Mouse (Mus musculus) spleen, adult 2 months (tissue): ENCODE data around the gene Plvap. TPM values are rescaled to one million over a fixed set of nuclear protein-coding genes. Genes with fewer than 3 reads are reported as not detected.

Source experiments
- DNase-seq, 2 experiments: peaks; one replicate each; pipeline versions ENCODE4 v3.0.0 to v3.0.0-alpha.2; 2012 to 2021; ENCODE audit warnings: low spot score in 2 of 2, low read depth in 1 of 2
- H3K27ac ChIP-seq: fragments of 200-500 bp; 2 replicates; pipeline ENCODE4 v1.5.1; 2012; ENCODE audit warnings: low read length, inconsistent platforms; ENCODE audit not compliant: insufficient read depth
- H3K27me3 ChIP-seq: fragments of 200-500 bp; 2 replicates; pipeline ENCODE4 v1.6.1; 2012; ENCODE audit warnings: mild to moderate bottlenecking, moderate library complexity, low read length, inconsistent platforms; ENCODE audit not compliant: control insufficient read depth, insufficient read depth
- H3K36me3 ChIP-seq: fragments of 200-500 bp; 2 replicates; pipeline ENCODE4 v1.6.1; 2012; ENCODE audit warnings: mild to moderate bottlenecking, low read length, inconsistent platforms; ENCODE audit not compliant: control insufficient read depth, insufficient read depth
- H3K4me1 ChIP-seq: fragments of 200-500 bp; 2 replicates; pipeline ENCODE4 v1.6.1; 2011; ENCODE audit warnings: inconsistent platforms; ENCODE audit not compliant: control insufficient read depth, insufficient read depth, insufficient read length
- H3K4me3 ChIP-seq: fragments of 200-500 bp; 2 replicates; pipeline ENCODE4 v1.5.1; 2011; ENCODE audit warnings: mild to moderate bottlenecking, inconsistent platforms; ENCODE audit not compliant: insufficient read depth, insufficient read length; ENCODE audit errors: extremely low read depth
- CTCF ChIP-seq: fragments of 200-500 bp; IDR thresholded peaks from 2 replicates; pipeline ENCODE4 v1.5.1; 2011; ENCODE audit warnings: mild to moderate bottlenecking, inconsistent platforms; ENCODE audit not compliant: insufficient read depth, insufficient read length, insufficient replicate concordance; ENCODE audit errors: extremely low read depth
- POLR2A ChIP-seq: fragments of 200-500 bp; IDR thresholded peaks from 2 replicates; pipeline ENCODE4 v1.6.1; 2011; ENCODE audit warnings: low read depth, low read length, inconsistent platforms
- WGBS: fragments of 180-500 bp; shearing (Covaris S2); methylation state at CpG from one replicate; pipeline ENCODE4 v1.1.7; 2018; 5-methylcytosine and 5-hydroxymethylcytosine counted together
- polyA plus RNA-seq: library from polyadenylated mRNA; depleted of rRNA; stranded (reverse); fragments of >200 nt; gene quantifications from 2 replicates; pipeline ENCODE4 v1.2.3, GENCODE M21; 2012; rRNA removed

The Plvap gene
- polyA plus RNA-seq, 1 experiment = 383 TPM

DNA sequence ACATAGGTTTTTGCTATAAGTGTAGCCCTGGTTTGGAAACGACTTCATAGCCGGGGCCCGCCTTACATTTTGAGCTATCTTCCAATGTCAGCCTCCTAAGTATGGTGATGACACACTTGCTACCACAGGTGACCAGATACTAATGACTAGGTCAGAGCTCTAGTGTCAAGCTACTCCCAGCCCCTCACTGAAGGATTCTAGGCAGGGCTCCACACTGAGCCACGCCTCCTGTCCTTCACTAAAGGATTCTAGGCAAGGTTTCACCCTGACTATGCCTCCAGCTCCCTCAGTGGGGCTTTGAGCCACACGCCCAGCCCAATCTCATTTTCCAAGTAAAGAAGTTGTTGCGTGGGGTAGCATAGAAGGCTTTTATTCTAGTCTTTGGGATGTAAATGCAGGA lies 50.8 kb downstream of the Plvap start:
- no peak overlapping the region for H3K27ac ChIP-seq
- peaks cover 7% of the 10 kb centered on the region for H3K36me3 ChIP-seq
- WGBS = 96% methylated on average over 6 of the region's 6 CpGs
- TF ChIP-seq POLR2A (no peak), CTCF (no peak)
- DNase-seq = no peak
- no peaks in the 10 kb centered on the region for H3K27me3 ChIP-seq
- peaks cover 21% of the 10 kb centered on the region for H3K4me1 ChIP-seq
- H3K4me3 ChIP-seq = no peak overlapping the region

DNA sequence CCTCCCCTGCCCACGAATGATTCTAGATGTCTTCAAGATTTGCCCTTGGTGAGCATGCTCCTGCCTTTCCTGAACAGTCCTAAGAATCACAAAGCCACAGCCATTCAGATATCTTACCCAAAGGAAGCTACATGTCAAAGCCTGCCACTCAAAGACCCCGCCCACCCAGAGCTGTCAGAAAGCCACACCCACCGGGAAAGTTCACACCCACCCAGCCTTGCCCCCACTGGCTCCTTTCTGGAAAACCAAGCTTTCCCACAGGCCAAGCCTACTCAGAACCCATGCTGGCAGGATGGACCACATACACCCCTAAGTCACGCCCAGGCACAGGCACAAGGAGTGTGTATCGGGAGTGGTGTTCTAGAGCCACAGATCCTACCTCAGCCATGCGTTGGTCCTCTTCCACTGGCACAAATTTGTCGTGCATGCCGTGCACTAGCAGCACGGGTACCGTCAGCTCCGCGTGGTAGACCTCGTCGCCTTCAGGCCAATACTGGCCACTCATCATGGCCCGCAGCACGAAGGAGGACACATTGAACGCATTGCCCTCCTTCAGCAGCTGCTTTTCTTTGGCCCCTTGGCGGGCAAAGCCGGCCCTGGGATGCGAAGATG lies 53.8 kb downstream of the Plvap start:
- Histone ChIP-seq H3K4me3 (no peak overlapping the region), H3K27ac (no peak overlapping the region), H3K4me1 (peaks cover 10% of the 10 kb centered on the region), H3K36me3 (peaks cover 7% of the 10 kb centered on the region), H3K27me3 (no peaks in the 10 kb centered on the region)
- 91% methylated on average over 20 of the region's 20 CpGs for WGBS
- TF ChIP-seq CTCF (no peak), POLR2A (no peak)
- no peak for DNase-seq

DNA sequence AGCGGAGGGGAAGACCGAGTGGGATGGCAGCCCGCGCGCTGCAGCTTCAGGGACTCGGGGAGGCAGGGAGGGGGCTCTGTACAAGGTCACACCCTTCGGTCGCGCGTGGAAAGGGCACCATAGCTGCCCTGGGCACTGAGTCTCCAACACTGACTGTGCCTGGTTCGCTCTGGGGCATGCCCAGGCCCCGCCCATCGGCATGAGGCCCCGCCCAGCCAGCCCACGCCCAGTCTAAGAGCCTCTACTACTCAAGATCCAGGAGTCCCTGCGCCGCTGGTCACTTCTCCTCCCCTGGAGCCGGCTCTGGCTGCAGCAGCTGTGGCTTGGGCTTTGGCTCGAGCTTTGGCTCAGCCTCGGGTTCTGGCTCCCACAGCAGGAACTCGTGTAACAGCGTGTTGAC lies 54.6 kb downstream of the Plvap start:
- H3K36me3 ChIP-seq = peaks cover 7% of the 10 kb centered on the region
- no peaks in the 10 kb centered on the region for H3K27me3 ChIP-seq
- H3K4me3 ChIP-seq = no peak overlapping the region
- no peak overlapping the region for H3K27ac ChIP-seq
- TF ChIP-seq CTCF (no peak), POLR2A (no peak)
- peaks cover 6% of the 10 kb centered on the region; the same call in 1 of the 2 replicates for H3K4me1 ChIP-seq
- WGBS = 87% methylated on average over 22 of the region's 22 CpGs
- no peak for DNase-seq

DNA sequence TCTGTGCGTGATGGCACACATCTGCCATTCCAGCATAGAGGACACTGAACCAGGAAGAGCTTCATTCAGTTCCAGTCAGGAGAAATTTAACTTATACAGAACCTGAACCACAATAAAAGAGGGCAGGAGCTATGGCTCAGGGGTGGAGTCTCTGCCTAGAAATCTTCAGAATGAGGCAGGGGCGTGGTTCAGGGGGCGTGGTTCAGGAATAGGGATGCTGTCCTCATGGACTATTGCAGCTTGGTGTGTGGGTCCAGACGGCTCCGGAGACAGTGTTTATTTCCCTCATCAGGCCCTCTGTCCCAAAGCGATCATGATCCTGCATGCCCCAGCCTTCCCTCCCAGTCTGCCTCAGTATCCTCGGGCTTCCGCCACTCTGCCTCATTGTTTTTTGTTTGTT lies 56.9 kb downstream of the Plvap start:
- Histone ChIP-seq H3K4me3 (no peak overlapping the region), H3K27me3 (no peaks in the 10 kb centered on the region), H3K27ac (no peak overlapping the region), H3K36me3 (peaks cover 4% of the 10 kb centered on the region), H3K4me1 (no peaks in the 10 kb centered on the region)
- no peak for DNase-seq
- 90% methylated on average over 8 of the region's 8 CpGs for WGBS
- no peak for TF ChIP-seq CTCF
- TF ChIP-seq POLR2A = no peak

DNA sequence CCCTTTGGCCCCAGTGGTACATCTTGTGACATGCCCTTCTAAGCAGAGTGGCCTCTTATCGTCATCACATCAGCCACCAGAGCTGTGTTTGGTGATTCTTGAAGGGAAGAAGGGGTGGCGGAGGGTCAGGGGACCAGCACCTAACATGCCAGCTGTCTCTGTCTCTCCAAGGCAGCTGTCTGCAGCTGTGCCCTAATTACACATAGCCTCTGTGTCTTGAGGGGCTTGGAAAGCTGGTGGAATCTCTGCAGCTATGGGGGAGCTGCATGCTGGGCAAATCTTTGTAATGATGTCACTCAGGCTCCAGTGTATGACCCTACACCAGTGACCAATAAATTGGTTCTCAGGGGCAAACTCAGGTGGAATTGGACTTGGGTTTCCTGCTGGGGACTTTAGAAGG lies 58.9 kb downstream of the Plvap start:
- no peaks in the 10 kb centered on the region for H3K27me3 ChIP-seq
- no peak for TF ChIP-seq POLR2A
- no peak for TF ChIP-seq CTCF
- H3K27ac ChIP-seq = no peak overlapping the region
- H3K36me3 ChIP-seq = peaks cover 2% of the 10 kb centered on the region
- 77% methylated on average over 2 of the region's 2 CpGs for WGBS
- no peaks in the 10 kb centered on the region for H3K4me1 ChIP-seq
- DNase-seq = no peak
- H3K4me3 ChIP-seq = no peak overlapping the region

DNA sequence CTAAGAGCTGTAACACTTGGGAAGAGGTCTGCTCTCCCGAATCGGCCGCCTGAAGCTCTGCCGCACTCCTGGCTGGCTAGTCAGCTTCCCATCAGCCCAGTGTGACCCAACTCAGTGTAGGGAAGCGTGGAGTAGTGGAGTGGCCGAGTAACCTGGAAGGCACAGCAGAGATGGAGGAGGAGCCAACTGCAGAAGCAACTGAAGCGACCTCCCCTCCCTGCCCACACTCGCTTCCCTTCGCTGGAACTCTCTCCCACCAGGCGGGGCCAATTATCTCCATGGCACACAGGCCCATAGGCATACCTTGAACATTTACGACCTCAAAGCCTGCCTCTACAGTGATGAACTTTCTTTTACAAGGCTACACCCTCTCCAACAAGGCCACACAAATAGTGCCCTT lies 59.8 kb downstream of the Plvap start:
- TF ChIP-seq POLR2A = no peak
- TF ChIP-seq CTCF = no peak
- Histone ChIP-seq H3K4me3 (no peak overlapping the region), H3K27ac (no peak overlapping the region), H3K4me1 (no peaks in the 10 kb centered on the region), H3K36me3 (no peaks in the 10 kb centered on the region), H3K27me3 (no peaks in the 10 kb centered on the region)
- DNase-seq = no peak
- WGBS = 69% methylated on average over 11 of the region's 11 CpGs

DNA sequence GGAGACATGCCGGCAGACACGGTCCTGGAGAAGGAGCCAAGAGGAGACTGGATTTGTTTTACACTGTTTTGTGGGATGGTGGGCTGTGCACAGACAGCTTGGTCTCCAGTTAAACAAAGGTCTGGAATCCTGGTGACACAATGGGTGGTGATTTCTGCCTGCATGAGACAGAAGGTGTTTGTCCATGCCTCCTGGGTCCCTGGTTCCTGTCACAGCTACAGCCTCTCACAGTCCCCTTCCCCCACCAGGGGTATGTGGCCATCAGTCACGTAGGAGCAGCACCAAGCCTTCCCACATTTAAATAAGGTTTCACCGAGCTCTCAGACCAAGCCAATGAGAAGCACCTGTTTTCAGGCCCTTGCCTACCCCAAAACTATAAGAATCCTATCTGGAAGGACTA lies 60.2 kb downstream of the Plvap start:
- H3K27me3 ChIP-seq = no peaks in the 10 kb centered on the region
- no peak for DNase-seq
- H3K4me3 ChIP-seq = no peak overlapping the region
- no peaks in the 10 kb centered on the region for H3K36me3 ChIP-seq
- 86% methylated on average over 4 of the region's 4 CpGs for WGBS
- no peak overlapping the region for H3K27ac ChIP-seq
- no peaks in the 10 kb centered on the region for H3K4me1 ChIP-seq
- no peak for TF ChIP-seq CTCF

Other genes starting within 250 kb of the Plvap start
- gene Myo9b, start 239.0 kb downstream of the Plvap start, polyA plus RNA-seq = 47.6 and 50.4 TPM in 2 replicates
- gene Haus8, start 238.8 kb downstream of the Plvap start, polyA plus RNA-seq = 13.3 and 15.9 TPM in 2 replicates
- 104 and 113 TPM in 2 replicates for gene Use1, start 144.9 kb downstream of the Plvap start, polyA plus RNA-seq
- 16.8 and 20.6 TPM in 2 replicates for gene Ocel1, start 140.5 kb downstream of the Plvap start, polyA plus RNA-seq
- 59.4 and 88.0 TPM in 2 replicates for gene Nr2f6, start 129.8 kb downstream of the Plvap start, polyA plus RNA-seq
- gene Ushbp1, start 116.0 kb downstream of the Plvap start, polyA plus RNA-seq = 14.7 and 18.4 TPM in 2 replicates
- gene Babam1, start 114.9 kb downstream of the Plvap start, polyA plus RNA-seq = 104 and 128 TPM in 2 replicates
- 15.0 and 19.4 TPM in 2 replicates for gene Ankle1, start 105.7 kb downstream of the Plvap start, polyA plus RNA-seq
- gene Abhd8, start 48.1 kb downstream of the Plvap start, polyA plus RNA-seq = 55.1 and 75.0 TPM in 2 replicates
- gene Mrpl34, start 46.8 kb downstream of the Plvap start, polyA plus RNA-seq = 46.4 and 69.8 TPM in 2 replicates
- 67.8 and 83.4 TPM in 2 replicates for gene Dda1, start 42.6 kb downstream of the Plvap start, polyA plus RNA-seq
- 15.1 and 20.2 TPM in 2 replicates for gene Ano8, start 25.8 kb downstream of the Plvap start, polyA plus RNA-seq
- 26.3 and 33.3 TPM in 2 replicates for gene Gtpbp3, start 23.6 kb downstream of the Plvap start, polyA plus RNA-seq
- 0.08 and 0.11 TPM in 2 replicates for gene Ccdc194, start 14.0 kb upstream of the Plvap start, polyA plus RNA-seq
- gene Bst2, start 25.7 kb upstream of the Plvap start, polyA plus RNA-seq = 371 and 457 TPM in 2 replicates
- 89.9 and 119 TPM in 2 replicates for gene Mvb12a, start 31.2 kb upstream of the Plvap start, polyA plus RNA-seq
- 8.5 and 8.9 TPM in 2 replicates for gene Tmem221, start 47.1 kb upstream of the Plvap start, polyA plus RNA-seq
- gene Nxnl1, start 54.8 kb upstream of the Plvap start, polyA plus RNA-seq = not detected in 2 replicates
- gene Slc27a1, start 57.1 kb upstream of the Plvap start, polyA plus RNA-seq = 38.2 and 47.0 TPM in 2 replicates
- gene Pgls, start 80.4 kb upstream of the Plvap start, polyA plus RNA-seq = 171 and 224 TPM in 2 replicates
- gene Fam129c, start 85.9 kb upstream of the Plvap start, polyA plus RNA-seq = 115 and 173 TPM in 2 replicates
- gene Colgalt1, start 99.2 kb upstream of the Plvap start, polyA plus RNA-seq = 159 and 216 TPM in 2 replicates
- gene Unc13a, start 160.0 kb upstream of the Plvap start, polyA plus RNA-seq = 0.47 and 0.54 TPM in 2 replicates
- gene Jak3, start 164.5 kb upstream of the Plvap start, polyA plus RNA-seq = 62.6 and 81.5 TPM in 2 replicates
- gene Insl3, start 177.5 kb upstream of the Plvap start, polyA plus RNA-seq = 52.4 and 70.9 TPM in 2 replicates
- 5.2 and 5.6 TPM in 2 replicates for gene B3gnt3, start 190.0 kb upstream of the Plvap start, polyA plus RNA-seq
- gene Fcho1, start 214.0 kb upstream of the Plvap start, polyA plus RNA-seq = 247 and 301 TPM in 2 replicates